Comparison of ENCODE assay signal across 14 mouse cellular contexts in genomic region chr14:31667741-31668140, GRCm38 (mm10). TPM values are rescaled to one million over a fixed set of nuclear protein-coding genes. Genes with fewer than 3 reads are reported as not detected.
A peak's percentile ranks its signal among the peaks of the same experiment; 100 is the strongest.
DNase-seq lines count a peak whose midpoint lies in the region; ATAC-seq and TF ChIP-seq lines count a peak whose summit lies in the region.
"Had no signal": no experiment of that assay in that cellular context is flagged by ENCODE, and none has a peak within 500 bp of the region (broad histone marks: within the 10 kb centered on the region; RNA-seq: fewer than 3 reads in every experiment).

No protein-coding gene starts in this region.

- no peaks in the 10 kb centered on the region for H3K9me3 ChIP-seq in heart, embryonic 12.5 days (replicated peaks)
- no peaks in the 10 kb centered on the region for H3K9me3 ChIP-seq in kidney, embryonic 14.5 days (ENCODE audit: control insufficient read depth, low read length)
- H3K9me3 ChIP-seq in neural tube, embryonic 15.5 days (replicated peaks), result no peaks in the 10 kb centered on the region
- H3K9me3 ChIP-seq: hindbrain, embryonic 15.5 days had no signal

- TF ChIP-seq POLR2A in myocyte (IDR thresholded peaks at IDR 0.05; ENCODE audit: insufficient read length, low read depth), result no peak

- 76% methylated on average over 6 of the region's 6 CpGs for WGBS in heart, embryonic 12.5 days
- WGBS in kidney, embryonic 14.5 days, result 82% methylated on average over 6 of the region's 6 CpGs
- 84% methylated on average over 6 of the region's 6 CpGs for WGBS in neural tube, embryonic 15.5 days

- H3K27ac ChIP-seq in heart, embryonic 12.5 days (ENCODE audit: poor library complexity, severe bottlenecking), result no peak overlapping the region
- H3K27ac ChIP-seq in kidney, embryonic 14.5 days (ENCODE audit: low read depth, low read length), result no peak overlapping the region
- 0 out of 2 replicates have a peak overlapping the region, but pooled peaks have one; percentile 3 for H3K27ac ChIP-seq in neural tube, embryonic 15.5 days (replicated peaks)
- H3K27ac ChIP-seq: hindbrain, embryonic 15.5 days had no signal

- no peak overlapping the region for H3K4me2 ChIP-seq in heart, embryonic 12.5 days
- H3K4me2 ChIP-seq in kidney, embryonic 14.5 days (replicated peaks; ENCODE audit: low read depth, low read length), result no peak overlapping the region
- H3K4me2 ChIP-seq in neural tube, embryonic 15.5 days, result no peak overlapping the region
- peak overlapping the region; percentile 97 for H3K4me2 ChIP-seq in myocyte (ENCODE audit: low read depth)
- H3K4me2 ChIP-seq: hindbrain, embryonic 15.5 days had no signal

- H3K79me2 ChIP-seq in myocyte (ENCODE audit: control insufficient read depth, insufficient read depth), result no peaks in the 10 kb centered on the region

- H3K27me3 ChIP-seq in heart, embryonic 12.5 days (replicated peaks), result no peaks in the 10 kb centered on the region
- no peaks in the 10 kb centered on the region for H3K27me3 ChIP-seq in kidney, embryonic 14.5 days (ENCODE audit: control insufficient read depth, insufficient read depth, low read length)
- no peaks in the 10 kb centered on the region for H3K27me3 ChIP-seq in neural tube, embryonic 15.5 days (replicated peaks)
- H3K27me3 ChIP-seq in myocyte (ENCODE audit: control insufficient read depth, insufficient read depth, insufficient read length), result no peaks in the 10 kb centered on the region
- H3K27me3 ChIP-seq: hindbrain, embryonic 15.5 days had no signal

- H3ac ChIP-seq in myocyte (ENCODE audit: control insufficient read depth, insufficient read length), result no peak overlapping the region

- peaks cover 40% of the 10 kb centered on the region for H3K4me1 ChIP-seq in heart, embryonic 12.5 days (replicated peaks)
- H3K4me1 ChIP-seq in kidney, embryonic 14.5 days (ENCODE audit: control insufficient read depth, insufficient read depth, low read length), result peaks cover 6% of the 10 kb centered on the region
- H3K4me1 ChIP-seq in neural tube, embryonic 15.5 days, result peaks cover 42% of the 10 kb centered on the region

- DNase-seq in heart, adult 11 months, result peak; percentile 91
- peak; percentile 30 for DNase-seq in kidney, adult 9 months
- no peak for DNase-seq in neural tube, embryonic 10.5 days (ENCODE audit: extremely low spot score, low spot score)
- DNase-seq in urinary bladder, postnatal 10 days (ENCODE audit: low spot score), result no peak
- DNase-seq: cerebellum, adult 11-12 months; cerebellum, postnatal 36 days; lung, postnatal 10 days had no signal

- H3K4me3 ChIP-seq in heart, embryonic 12.5 days, result no peak overlapping the region
- H3K4me3 ChIP-seq in kidney, embryonic 14.5 days (ENCODE audit: low read length), result no peak overlapping the region
- no peak overlapping the region for H3K4me3 ChIP-seq in neural tube, embryonic 15.5 days (replicated peaks)
- H3K4me3 ChIP-seq in myocyte, result peak overlapping the region; percentile 8
- H3K4me3 ChIP-seq: hindbrain, embryonic 15.5 days had no signal

- H3K36me3 ChIP-seq in heart, embryonic 12.5 days, result peaks cover 15% of the 10 kb centered on the region
- H3K36me3 ChIP-seq in kidney, embryonic 14.5 days (ENCODE audit: control insufficient read depth, insufficient read depth, low read length), result peaks cover 2% of the 10 kb centered on the region; the same call in 1 of the 2 replicates
- no peaks in the 10 kb centered on the region for H3K36me3 ChIP-seq in neural tube, embryonic 15.5 days
- H3K36me3 ChIP-seq in myocyte (ENCODE audit: control insufficient read depth, insufficient read depth), result no peaks in the 10 kb centered on the region

- ATAC-seq in heart, embryonic 12.5 days (ENCODE audit: insufficient number of reproducible peaks, low FRiP score), result no peak
- no peak for ATAC-seq in kidney, embryonic 14.5 days (ENCODE audit: low FRiP score, low TSS enrichment)
- no peak for ATAC-seq in neural tube, embryonic 15.5 days (ENCODE audit: low FRiP score)
- ATAC-seq: activated CD4-positive, CD25-positive, alpha-beta regulatory T cell, adult 4 months; forebrain, embryonic 14.5 days had no signal

- H3K9ac ChIP-seq in heart, embryonic 12.5 days, result no peak overlapping the region
- H3K9ac ChIP-seq in kidney, embryonic 14.5 days (ENCODE audit: low read depth, low read length), result no peak overlapping the region
- no peak overlapping the region for H3K9ac ChIP-seq in neural tube, embryonic 15.5 days (replicated peaks)
- H3K9ac ChIP-seq: hindbrain, embryonic 15.5 days had no signal

TF ChIP-seq in myocyte, 11 proteins besides CTCF, POLR2A, EP300 and RAD21:
- no peak for TF ChIP-seq POLR2AphosphoS2 (IDR thresholded peaks at IDR 0.05; ENCODE audit: insufficient read length, low read depth)
- TF ChIP-seq MYOD1 (IDR thresholded peaks at IDR 0.05; ENCODE audit: control insufficient read depth in 1 of 3, insufficient read length in 2 of 3, low read depth in 2 of 3), result no peak
- no peak for TF ChIP-seq E2F4 (IDR thresholded peaks at IDR 0.05; ENCODE audit: insufficient read depth)
- no peak for TF ChIP-seq TCF12 (IDR thresholded peaks at IDR 0.05; ENCODE audit: insufficient read depth, poor library complexity, severe bottlenecking)
- no peak for TF ChIP-seq TCF3 (IDR thresholded peaks at IDR 0.05; ENCODE audit: insufficient read length, low read depth)
- no peak for TF ChIP-seq REST (IDR thresholded peaks at IDR 0.05; ENCODE audit: insufficient read depth, insufficient read length)
- no peak for TF ChIP-seq MYOG (IDR thresholded peaks at IDR 0.05; ENCODE audit: control insufficient read depth in 1 of 3, insufficient read depth in 1 of 3, insufficient read length in 2 of 3, low read depth in 2 of 3)
- TF ChIP-seq MAX (IDR thresholded peaks at IDR 0.05; ENCODE audit: low read depth), result no peak

RNA-seq across cellular contexts. Expression of gene Hacl1, which starts 26.7 kb away (rescaled TPM):
- polyA plus RNA-seq in heart, embryonic 12.5 days (2016; fragmentation: Nextera tagmentation; extraction: Ambion mirVana), result 7.9 and 13.2 TPM in 2 replicates
- 11.5 and 20.6 TPM in 2 replicates for polyA plus RNA-seq in kidney, embryonic 14.5 days (2014; fragmentation: Nextera tagmentation; extraction: Ambion mirVana)
- 7.9 and 11.0 TPM in 2 replicates for polyA plus RNA-seq in neural tube, embryonic 15.5 days (2015; fragmentation: Nextera tagmentation; extraction: Ambion mirVana)
- 6.0 TPM for polyA plus RNA-seq in myocyte (2012; fragmentation: generic; extraction: Trizol)

RNA-seq across cellular contexts. Expression of gene Btd, which starts 26.9 kb away (rescaled TPM):
- 23.1 and 27.8 TPM in 2 replicates for polyA plus RNA-seq in heart, embryonic 12.5 days (2016; fragmentation: Nextera tagmentation; extraction: Ambion mirVana)
- polyA plus RNA-seq in kidney, embryonic 14.5 days (2014; fragmentation: Nextera tagmentation; extraction: Ambion mirVana), result 27.9 and 30.9 TPM in 2 replicates
- polyA plus RNA-seq in neural tube, embryonic 15.5 days (2015; fragmentation: Nextera tagmentation; extraction: Ambion mirVana), result 15.6 and 19.0 TPM in 2 replicates
- 14.7 TPM for polyA plus RNA-seq in myocyte (2012; fragmentation: generic; extraction: Trizol)

RNA-seq across cellular contexts. Expression of gene Gm49387, which starts 27.1 kb away (rescaled TPM):
- polyA plus RNA-seq in heart, embryonic 12.5 days (2016; fragmentation: Nextera tagmentation; extraction: Ambion mirVana), result 0.10 and 3.7 TPM in 2 replicates
- polyA plus RNA-seq in kidney, embryonic 14.5 days (2014; fragmentation: Nextera tagmentation; extraction: Ambion mirVana), result 3.3 TPM in 1 of 2 replicates, not detected in the other
- polyA plus RNA-seq in neural tube, embryonic 15.5 days (2015; fragmentation: Nextera tagmentation; extraction: Ambion mirVana), result 0.24 and 0.59 TPM in 2 replicates
- not detected for polyA plus RNA-seq in myocyte (2012; fragmentation: generic; extraction: Trizol)
- polyA plus RNA-seq: activated CD4-positive, CD25-positive, alpha-beta regulatory T cell, adult 4 months; forebrain, embryonic 14.5 days; hindbrain, embryonic 15.5 days had no signal

Comparison
In these comparisons a context has a peak if more than half of its experiments do, and no peak if none do; other contexts are left out.
1. DNase-seq: peak in heart, adult 11 months (single experiment) and kidney, adult 9 months (single experiment); none in neural tube, embryonic 10.5 days (single experiment) and urinary bladder, postnatal 10 days (single experiment).